Mouse (Mus musculus) lung, postnatal 4 days (tissue): ENCODE data around the gene Mettl22.

Experiments
- DNase-seq, 2 experiments: peaks; one replicate each; pipeline ENCODE4 v3.0.0; 2021

Gene Mettl22

DNA sequence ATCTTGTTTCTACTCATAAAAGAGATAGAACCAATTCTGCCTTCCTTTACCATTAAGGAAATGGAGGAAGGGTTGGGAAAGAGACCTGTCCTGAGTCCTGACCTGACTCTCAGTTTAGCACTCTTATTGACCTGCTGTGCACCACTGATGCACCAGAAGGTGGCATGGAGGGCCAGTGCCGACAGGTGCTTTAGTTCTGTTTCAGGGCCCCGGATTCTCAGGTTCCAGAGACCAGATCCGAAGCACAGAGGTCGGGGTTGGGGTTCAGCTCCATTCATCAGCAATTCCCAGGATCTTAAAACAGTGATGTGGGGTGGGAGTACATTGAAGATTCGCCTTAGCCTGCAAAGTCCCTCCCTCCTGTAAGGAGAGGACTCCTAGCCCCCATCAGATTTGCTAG, 42.2 kb downstream of the Mettl22 start:
- no peak for DNase-seq

DNA sequence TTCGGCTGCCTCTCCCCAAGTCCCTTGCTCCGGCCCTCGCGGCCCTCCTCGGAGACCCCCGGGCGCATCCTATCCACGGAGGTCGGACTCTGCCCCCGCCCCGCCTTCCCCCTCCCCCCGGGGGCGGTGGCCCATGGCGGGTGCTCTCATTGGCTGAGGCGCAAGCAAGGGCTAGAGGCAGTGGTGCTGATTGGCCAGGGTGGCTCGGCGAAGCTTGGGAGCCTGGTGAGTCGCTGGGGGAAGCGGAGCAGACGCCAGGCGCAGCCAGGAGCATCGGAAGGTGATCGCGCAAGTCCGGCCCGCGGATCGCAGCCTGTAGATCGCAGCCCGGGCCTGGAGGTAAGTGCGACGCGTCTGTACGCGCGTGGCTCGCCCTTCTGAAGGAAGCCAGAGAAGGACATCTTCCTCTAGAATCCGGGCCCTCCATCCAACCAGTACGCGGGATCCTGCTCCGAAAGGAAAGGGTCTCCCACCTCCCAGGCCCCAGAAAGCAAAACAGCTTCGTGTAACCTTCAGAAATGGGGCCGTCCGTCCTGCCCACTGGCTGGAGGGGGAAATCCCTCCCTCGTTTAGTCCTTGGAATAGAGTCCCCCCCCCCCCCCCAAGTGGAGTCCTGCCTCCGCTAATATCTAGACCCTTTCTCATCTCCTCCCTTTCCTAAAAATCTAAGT, 42.8 kb downstream of the Mettl22 start, which contains the start of gene Abat:
TSS of gene Abat (plus strand) at position 194 of the 671 bp plus-strand sequence.
- peak; percentile 91 to 96 for DNase-seq

DNA sequence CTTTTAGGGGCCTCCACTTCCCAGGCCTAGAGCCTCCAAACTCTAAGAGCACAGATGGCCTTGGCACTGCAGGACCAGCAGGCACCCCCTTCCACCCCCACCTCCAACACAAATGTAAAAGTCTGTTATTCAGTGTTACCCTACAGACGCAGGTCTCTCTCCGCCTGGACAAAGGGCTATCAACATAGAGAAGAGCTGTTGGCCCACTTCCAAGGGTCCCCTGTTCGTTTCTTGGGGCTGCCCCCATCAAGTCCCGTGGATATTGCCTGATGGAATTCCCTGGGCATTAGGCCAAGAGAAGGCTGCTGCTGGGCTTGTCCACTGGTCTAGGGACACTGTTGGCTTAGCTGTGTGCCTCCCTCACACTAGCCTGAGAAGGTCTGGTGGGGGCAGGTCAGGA, 43.6 kb downstream of the Mettl22 start:
- peak; percentile 40 to 51 for DNase-seq

DNA sequence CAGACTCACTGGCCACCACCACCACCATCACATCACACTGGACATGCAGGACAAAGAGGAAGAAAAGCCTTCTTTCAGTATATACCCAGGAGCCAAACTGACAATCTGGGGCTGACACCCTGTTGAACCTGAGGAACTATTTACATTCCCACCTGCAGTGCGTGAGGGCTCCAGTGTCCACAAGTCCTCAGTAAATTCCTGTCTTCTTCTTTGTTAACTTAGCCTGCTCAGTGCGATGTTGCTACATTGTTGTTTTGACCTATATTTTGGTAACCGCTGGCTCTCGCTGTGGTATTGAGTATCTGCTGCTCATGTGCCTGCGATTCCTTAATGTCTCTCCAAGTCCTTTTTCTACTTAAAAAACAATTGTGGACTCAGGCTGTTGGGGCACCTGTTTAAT, 49.9 kb downstream of the Mettl22 start:
- no peak for DNase-seq

DNA sequence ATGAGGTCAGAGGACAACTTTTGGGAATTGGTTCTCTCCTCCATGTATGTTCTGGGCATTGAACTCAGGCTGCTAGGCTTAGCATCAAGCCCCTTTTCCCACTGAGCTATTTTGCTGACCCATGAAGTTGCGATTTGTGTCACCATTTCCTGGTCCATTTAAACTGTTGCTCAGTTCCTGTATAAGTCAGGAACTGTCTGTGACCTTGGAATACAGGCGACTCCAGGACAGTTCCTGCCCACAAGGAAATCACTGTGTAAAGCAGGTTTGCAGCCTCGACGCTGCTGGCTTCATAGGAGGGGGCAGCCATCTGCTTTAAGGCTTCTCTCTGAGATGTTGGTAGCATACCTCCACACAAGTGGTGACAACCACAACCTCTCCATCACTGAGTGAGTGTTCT, 50.7 kb downstream of the Mettl22 start:
- no peak for DNase-seq

DNA sequence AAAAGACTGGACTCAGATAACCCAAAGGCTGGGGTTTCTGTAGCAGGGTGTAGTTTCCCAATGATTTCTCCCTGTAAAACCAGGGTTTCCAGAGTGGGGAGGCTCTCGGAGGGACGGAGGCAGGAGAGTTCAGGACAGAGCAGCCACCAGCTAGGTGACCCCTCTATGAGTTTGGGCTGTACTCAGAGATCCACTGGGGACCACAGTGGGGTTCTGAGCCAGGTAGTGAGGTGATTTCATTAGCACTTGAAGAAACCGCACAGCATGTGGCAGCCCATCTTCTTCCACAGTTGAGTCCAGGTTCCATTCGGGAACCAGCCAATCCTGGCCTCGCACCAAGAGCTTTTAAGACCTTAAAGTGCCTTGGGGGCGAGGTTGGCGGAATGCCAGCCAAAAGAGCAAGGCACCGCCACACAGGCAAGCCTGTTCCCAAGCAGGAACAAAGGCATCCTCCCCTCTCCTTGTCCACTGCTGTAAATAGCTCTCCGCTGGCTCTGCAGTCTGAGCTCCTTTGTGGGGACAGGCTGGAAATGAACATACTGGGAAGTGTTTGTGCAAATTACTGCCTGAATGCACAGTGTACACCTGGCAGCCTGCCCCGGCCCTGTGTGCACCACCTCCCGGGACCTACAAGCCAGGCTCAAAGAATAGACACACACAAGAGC, 53.0 kb downstream of the Mettl22 start:
- DNase-seq, result peak; percentile 30 to 58

DNA sequence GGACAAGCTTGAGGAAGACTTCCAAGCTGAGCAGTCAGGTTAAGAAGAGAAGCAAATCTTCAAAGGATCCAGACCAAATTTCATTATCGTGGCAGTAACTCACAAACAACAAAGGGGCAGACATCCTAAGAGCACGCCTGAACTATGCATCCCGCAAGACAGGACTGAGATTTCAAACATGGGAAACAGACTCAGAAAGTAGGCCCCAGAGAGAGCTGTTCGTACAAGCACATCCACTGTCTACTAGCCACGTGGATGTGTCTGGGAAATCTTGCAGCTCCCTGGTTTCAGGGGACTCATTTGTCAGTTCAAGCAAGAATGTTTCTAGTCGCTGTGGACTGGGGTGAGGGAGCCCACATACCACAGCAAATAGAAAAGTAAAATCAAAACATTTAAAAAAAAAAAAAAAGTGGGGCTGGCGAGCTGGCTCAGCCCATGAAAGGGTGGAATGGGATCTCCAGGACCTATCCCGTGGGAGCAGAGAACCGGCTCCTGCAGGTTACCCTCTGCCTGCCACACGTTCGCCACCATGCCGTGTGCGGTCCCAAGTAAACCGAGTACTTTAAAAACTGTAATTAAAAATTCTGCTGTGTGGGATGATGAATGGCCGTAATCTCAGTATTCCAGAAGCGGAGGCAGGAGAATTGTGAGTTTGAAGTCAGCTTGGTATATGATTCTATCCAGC, 53.7 kb downstream of the Mettl22 start:
- no peak for DNase-seq

- no peak for DNase-seq
These were observed 54.7 kb downstream of the Mettl22 start for GRCm38 (mm10) chr16:8525293-8525692.

- no peak for DNase-seq
These were observed 55.3 kb downstream of the Mettl22 start for GRCm38 (mm10) chr16:8525877-8526276.

- DNase-seq, result no peak
These were observed 58.8 kb downstream of the Mettl22 start for GRCm38 (mm10) chr16:8529389-8529788.

DNA sequence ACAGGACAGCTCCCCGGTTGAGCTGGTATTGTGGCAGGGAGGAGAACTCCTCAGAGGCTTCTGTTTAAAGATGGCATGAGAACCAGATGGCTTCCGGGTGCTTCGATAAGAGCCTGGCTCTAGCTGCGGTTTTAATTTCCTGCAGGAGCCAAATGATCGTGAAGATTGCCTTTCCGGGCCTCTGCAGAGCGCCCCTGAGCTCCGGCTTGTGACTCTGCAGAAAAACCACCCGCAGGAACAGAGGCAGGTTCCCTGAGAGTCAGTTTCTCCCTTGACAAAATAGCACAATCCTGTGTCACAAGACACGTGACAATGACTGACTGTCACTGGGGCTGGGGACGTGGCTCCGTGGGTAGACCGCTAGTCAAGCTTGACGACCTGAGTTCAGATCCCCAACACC, 59.4 kb downstream of the Mettl22 start:
- DNase-seq, result no peak

- DNase-seq, result no peak
These were observed 61.9 kb downstream of the Mettl22 start for GRCm38 (mm10) chr16:8532461-8532860.

DNA sequence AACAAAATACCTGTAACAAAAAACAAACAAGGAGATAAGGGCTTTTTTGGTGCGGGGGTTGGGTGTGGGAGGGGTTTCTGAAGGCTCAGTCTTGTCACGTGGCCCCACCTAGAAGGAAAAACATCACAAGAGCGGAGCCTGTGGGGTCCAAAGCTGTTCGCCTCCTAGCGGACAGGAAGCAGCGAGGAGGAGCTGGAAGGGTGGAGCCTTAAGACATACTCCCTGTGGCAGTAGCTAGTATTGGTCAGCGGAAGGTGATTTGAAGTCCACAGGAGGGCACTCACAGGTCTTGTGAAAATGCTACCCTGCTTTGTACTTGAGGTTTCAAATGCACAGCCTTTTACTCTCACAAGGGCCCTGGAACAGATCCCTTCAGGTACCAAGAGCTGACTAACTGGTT, 62.3 kb downstream of the Mettl22 start:
- no peak for DNase-seq

DNA sequence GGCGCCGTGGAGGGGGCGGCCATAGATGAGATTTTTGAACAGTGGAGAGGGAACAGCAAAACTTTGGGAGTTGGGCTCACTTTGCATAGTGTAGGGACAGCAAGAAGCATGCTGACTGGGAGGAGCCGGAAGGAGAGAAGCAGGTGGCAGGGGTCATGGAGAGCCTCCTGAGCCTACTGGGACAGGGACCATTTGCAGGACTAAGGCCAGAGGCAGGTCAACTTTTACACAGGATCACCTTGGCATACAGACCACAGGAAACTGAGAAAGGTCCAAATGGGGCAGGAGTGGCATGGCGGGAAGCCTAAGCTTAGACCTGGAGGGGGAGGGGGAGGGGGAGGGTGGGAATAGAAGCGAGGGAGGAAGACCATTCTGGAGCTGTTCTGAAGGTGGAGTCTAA, 62.9 kb downstream of the Mettl22 start:
- DNase-seq, result no peak

DNA sequence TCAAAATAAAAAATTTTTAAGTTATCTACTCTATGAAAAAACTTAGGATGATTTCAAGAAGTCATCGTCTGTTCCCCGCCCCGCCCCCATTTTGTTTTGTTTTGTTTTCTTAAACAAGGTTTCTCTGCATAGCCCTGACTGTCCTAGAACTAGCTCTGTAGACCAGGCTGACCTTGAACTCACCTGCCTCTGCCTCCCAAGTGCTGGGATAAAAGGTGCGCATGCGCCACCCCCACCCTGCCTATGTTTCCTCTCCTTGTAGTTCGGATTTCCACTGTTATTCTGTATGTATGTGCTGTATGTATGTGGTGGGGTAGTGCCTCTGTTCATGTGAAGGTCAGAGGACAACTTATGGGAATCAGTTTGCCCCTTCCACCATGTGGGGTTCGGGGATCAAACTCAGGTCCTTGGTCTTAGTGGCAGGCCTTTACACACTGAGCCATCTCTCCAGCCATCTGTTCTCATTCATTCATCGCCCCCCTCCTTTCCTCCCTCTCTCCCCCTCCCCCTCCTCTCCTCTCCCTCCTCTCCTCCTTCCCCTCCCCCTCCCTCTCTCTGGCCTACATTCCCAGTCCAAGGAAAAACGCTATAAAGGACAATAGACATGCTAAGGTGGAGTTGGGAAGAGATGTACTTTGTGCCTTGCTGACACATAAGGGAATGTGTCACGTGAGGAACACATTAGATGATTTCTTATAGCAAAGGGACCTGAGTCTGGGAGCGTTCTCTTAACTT, 64.0 kb downstream of the Mettl22 start:
- no peak for DNase-seq

DNA sequence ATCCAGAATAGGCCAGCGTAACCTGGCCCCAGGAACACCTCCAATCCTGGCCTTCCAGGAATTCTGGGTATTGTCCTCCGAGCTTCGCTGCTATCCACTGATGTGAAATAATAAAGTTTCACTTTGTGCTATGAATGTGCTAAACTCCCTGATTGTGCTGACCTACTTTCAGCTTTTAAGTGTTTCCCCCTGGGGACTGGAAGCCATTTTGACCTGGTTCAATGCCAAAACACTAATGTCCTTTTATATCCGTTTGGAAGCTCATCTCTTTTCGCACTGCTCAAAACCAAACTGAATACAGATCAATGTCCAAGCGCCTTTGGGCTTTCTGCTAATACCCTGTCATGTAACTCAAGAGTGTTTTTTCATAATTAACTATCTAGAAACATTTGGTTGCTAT, 64.8 kb downstream of the Mettl22 start:
- DNase-seq, result no peak

GRCm38 (mm10) chr16:8539150-8539865, 68.7 kb downstream of the Mettl22 start:
- DNase-seq, result no peak
